Mouse (Mus musculus) thymus, postnatal 4 days (tissue): ENCODE measurements around the gene Elf4.

ENCODE experiments used
- DNase-seq: peaks from one replicate; pipeline ENCODE4 v3.0.0; 2021

Elf4 gene

DNA sequence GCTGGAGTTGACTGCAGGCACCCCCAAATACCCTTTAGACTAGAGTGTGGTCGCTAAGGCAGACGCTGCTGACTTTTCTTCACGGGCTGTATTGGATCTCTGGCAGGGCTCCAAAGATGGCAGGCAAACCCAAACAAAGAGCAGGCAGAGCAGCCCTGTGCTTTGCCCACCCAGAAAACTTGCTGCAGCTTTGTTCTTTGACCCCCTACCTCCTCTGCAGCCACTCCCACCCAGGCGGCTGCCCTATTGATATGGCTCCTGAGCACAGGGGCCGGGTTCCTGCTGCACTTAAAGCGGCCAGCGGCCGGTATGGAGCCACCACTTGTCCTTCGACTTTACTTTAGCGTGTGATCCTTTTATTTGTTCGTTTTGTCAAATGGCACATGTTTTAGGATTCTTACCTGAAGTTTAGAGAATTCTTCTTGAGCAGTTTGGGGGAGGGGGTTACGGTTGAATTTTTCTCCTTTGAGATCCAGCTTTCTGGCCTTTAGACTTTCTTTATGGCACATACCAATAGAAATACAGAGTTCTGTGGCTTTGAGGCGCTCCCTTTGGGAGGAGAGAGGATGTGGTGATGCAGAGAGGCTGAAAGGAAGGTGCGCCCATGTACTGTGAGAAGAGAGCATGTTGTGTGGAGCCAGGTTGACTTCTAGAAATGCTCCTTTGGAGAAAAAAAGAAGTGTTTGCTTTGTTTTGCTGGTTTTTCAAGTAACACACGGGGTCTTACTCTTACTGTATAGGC is 96.9 kb downstream of the Elf4 start:
- DNase-seq, result no peak
